Mouse (Mus musculus) splenic B cell, adult 2 months (primary cell): Measurements from ENCODE around the gene Nf2.

Experiments used
- DNase-seq: peaks from one replicate; pipeline ENCODE4 v3.0.0-alpha.2; 2011; ENCODE audit warnings: low read depth, low spot score
- H3K27me3 ChIP-seq: 2 replicates; pipeline ENCODE4 v1.6.1; 2012; ENCODE audit warnings: mild to moderate bottlenecking, low read length, moderate library complexity, mixed read lengths; ENCODE audit not compliant: control insufficient read depth, poor library complexity, insufficient read depth, severe bottlenecking
- H3K36me3 ChIP-seq: 2 replicates; pipeline ENCODE4 v1.6.1; 2012; ENCODE audit warnings: mild to moderate bottlenecking, low read length, moderate library complexity, mixed read lengths; ENCODE audit not compliant: control insufficient read depth, poor library complexity, insufficient read depth, severe bottlenecking

Gene Nf2

DNA sequence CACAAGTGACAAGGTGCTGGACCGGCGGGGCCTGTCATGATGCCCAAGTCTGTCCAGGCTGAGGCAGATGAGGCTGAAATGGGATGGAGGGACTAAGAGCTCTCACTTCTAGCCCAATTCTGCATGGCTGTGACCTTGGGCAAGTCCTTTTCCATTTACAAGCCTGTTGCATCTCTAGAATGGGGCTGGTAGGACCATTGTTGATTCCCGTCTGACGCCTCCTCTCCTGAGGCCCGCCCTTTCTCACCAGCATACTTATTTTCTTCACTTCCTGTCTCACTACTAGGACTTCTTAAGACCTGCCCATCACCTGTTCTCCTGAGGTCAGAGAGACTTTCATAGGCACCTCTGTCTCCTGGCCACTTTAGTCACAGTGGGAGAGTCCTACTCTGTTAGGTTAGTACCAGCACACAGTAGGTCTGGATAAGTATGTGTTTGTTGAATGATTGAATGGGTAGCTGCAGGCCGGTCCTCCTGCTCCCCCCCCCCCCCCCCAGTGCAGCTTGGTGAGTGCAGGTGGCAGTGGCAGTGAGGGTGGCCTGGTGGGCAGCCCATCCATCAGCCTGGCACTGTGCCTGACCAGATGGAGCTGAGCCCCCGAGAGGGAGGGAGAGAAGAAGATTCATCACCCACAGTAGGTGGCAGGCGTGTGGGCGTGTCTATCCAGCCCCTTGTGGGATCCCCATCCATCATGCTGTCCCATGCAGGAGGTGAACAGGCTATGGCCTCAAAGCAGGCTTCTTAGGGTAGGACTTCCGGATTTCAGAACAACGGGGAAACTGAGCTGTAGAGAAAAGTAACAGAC lies 92.2 kb downstream of the Nf2 start:
- DNase-seq: no peak
- Histone ChIP-seq H3K36me3 (no peaks in the 10 kb centered on the region), H3K27me3 (no peaks in the 10 kb centered on the region)

DNA sequence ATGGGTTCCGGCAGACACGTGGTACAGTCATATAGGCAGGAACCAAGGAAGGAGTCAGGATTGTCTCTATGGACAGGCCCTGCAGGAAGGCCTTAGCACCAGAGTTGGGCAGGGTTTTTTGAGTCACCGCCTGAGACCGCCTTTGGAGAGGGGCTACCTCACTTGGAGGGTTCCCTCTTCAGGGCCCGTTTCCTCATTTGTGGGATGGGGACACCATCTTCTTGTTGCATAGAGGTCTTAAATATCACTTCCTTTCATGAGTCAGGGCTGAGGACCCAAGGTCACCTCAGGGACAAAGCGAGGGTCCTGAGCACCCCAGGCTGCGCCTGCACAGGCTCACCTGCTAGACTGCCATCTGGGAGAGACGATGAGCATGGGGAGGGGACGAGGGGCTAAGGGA lies 92.9 kb downstream of the Nf2 start:
- no peak for DNase-seq
- no peaks in the 10 kb centered on the region for H3K36me3 ChIP-seq
- no peaks in the 10 kb centered on the region for H3K27me3 ChIP-seq

DNA sequence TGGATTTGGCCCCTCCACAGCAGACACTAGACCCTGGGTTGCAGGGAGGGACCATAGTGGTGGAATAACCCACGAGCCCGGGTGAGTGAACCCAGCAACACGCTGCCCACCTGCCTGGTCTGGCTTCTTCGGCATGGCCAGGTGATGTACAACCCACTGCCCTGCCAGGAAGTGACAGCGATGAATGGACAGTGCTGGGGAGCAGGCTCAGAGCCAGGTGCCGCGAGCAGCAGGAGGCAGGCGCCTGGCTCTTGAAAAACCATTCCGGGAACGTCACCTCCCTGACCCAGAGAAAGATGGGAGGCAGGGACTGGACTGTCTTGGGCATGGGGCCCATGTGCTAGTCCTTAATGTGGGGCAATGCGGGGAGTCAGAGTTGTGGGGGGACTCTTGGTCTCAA lies 94.5 kb downstream of the Nf2 start:
- Histone ChIP-seq H3K36me3 (no peaks in the 10 kb centered on the region), H3K27me3 (no peaks in the 10 kb centered on the region)
- DNase-seq: no peak

DNA sequence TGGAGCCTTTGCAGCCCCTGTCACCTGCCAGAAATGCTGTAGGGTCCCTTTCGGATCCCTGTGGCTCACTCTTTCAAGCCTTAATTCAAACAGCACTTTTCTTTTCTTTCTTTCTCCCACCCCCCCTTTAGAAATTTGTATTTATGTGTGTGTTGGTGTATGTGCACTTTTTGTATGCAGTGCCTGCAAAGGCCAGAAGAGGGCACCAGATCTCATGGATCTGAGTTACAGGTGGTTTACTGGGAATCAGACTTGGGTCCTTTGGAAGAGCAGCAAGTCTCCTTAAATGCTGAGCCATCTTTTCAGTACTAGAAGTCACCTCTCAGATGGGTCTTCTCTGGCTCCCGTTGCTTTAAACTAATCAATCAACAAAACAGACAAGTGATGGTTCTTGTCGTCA lies 95.3 kb downstream of the Nf2 start:
- no peak for DNase-seq
- Histone ChIP-seq H3K27me3 (no peaks in the 10 kb centered on the region), H3K36me3 (no peaks in the 10 kb centered on the region)

DNA sequence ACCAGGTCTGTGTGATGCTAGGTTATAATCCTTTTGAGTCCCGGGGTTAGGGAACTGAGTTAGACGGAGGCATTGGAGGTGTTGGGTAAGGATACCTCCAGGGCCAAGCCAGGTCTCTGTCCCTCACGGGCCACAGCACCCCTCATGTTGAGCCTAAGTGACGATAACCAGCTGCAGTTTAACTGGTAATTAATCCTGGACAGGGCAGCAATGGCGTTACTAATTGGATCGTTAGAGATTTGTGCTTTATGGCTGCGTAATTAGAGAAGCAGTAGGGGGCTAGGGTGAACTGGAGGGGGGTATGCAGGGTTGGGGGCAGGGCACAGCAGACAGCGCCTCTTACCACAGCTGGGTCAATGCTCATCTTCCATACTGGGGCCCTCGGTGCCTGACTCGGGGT lies 96.5 kb downstream of the Nf2 start:
- DNase-seq: no peak
- H3K36me3 ChIP-seq: no peaks in the 10 kb centered on the region
- H3K27me3 ChIP-seq: 0 out of 2 replicates have a peak, but pooled peaks cover 1% of the 10 kb centered on the region

DNA sequence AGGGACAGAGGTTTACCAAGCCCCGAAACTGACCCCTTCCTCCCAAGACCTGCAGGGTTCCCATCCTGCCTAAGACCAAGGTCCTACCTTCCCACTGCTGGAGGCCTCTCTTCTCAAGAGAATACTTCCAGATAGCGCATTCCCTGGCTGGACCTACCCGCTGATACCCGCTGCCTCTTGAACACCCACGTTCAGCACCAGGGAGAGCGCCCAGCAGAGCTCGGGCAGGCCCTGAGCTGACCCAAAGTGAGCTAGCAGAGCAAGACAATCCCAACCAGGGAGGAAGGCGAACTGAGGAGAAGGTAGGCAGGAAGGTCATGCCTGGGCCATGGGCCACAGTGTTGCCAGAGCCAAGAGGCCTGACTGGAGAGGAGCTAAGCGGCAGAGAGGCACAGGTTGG lies 99.1 kb downstream of the Nf2 start:
- Histone ChIP-seq H3K27me3 (peaks cover 1% of the 10 kb centered on the region; the same call in 1 of the 2 replicates), H3K36me3 (no peaks in the 10 kb centered on the region)
- peak; percentile 37 for DNase-seq

DNA sequence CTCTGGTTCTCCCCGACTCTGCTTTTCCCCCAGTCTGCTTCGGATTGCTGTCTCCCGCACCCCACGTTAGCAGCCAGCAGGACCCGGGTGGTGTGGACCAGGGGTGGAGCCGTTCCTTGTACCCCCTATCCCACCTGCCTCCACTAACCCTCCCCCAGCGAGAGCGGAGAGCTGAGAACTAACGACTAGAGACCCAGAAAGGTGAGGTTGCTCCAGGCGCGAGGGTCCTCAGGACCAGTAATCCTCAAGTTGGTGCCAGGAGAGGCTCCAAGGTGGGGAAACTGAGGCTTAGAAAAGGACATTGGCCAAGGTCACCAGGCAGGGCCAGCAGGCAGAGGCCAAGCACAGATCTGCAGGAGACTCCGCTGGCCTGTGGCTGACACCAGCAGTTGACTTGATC lies 102.1 kb downstream of the Nf2 start:
- Histone ChIP-seq H3K27me3 (peaks cover 1% of the 10 kb centered on the region; the same call in 1 of the 2 replicates), H3K36me3 (no peaks in the 10 kb centered on the region)
- DNase-seq: no peak

DNA sequence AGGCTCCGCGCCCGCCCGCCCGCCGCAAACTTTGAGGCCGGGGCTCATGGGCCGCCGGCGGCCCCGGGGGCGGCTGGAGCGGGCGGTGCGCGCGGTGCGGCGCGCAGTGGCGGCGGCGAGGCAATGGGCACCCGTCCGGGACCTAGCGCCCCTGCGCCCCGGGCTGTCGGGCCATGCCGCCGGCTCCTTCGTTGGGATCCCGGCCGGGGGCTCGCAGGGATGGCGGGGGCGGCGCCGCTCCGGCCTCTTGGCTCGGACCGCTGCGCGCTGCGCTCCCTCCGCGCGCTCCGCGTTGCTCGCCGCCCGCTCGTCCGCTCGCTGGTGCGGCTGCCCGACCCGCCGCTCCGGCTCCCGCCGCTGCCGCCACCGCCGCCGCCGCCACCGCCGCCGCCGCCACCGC lies 102.6 kb downstream of the Nf2 start, which contains the start of gene Cabp7:
TSS of gene Cabp7 (minus strand) at position 46 of the 400 bp plus-strand sequence.
- Histone ChIP-seq H3K36me3 (no peaks in the 10 kb centered on the region), H3K27me3 (peaks cover 1% of the 10 kb centered on the region; the same call in 1 of the 2 replicates)
- no peak for DNase-seq

DNA sequence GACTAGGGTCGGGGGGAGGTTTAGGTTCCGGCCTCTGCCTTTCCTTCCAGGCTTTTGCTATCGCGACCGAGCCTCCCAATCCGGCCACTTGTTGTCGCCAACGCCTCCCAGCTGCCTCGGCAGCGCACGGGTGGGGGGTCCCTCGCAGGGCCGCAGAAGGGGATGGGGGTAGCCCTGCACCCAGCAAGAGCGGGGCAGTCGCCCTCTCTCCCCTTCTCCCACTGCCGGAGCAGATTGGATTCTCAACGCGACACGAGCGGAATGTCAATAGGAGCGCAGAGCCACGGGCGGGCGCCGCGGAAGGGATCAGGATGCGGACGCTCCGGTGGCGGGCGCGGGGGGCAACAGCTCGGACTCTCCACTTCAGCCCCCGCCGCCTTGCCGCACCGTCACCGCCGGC lies 103.4 kb downstream of the Nf2 start:
- Histone ChIP-seq H3K27me3 (peaks cover 1% of the 10 kb centered on the region; the same call in 1 of the 2 replicates), H3K36me3 (no peaks in the 10 kb centered on the region)
- no peak for DNase-seq

DNA sequence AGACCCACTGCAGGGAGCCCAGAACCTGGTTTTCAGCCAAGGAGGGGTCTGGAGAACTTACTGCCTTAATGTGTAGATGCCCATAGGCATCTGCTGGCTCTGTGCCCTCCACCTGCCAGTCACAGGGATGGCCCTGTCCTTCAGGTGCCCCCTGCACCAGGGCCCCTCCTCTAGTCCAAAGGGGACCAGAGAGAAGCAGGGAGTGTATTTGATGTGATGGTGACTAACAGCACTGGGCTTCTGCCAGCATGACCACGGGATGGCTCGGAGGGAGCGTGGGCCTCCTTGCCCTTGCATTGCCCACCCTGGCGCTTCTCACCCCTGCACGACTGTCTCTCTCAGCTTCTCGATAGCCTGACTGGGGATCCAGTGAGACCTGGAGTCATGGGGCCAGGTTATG lies 104.6 kb downstream of the Nf2 start:
- H3K27me3 ChIP-seq: peaks cover 1% of the 10 kb centered on the region; the same call in 1 of the 2 replicates
- no peaks in the 10 kb centered on the region for H3K36me3 ChIP-seq
- no peak for DNase-seq

DNA sequence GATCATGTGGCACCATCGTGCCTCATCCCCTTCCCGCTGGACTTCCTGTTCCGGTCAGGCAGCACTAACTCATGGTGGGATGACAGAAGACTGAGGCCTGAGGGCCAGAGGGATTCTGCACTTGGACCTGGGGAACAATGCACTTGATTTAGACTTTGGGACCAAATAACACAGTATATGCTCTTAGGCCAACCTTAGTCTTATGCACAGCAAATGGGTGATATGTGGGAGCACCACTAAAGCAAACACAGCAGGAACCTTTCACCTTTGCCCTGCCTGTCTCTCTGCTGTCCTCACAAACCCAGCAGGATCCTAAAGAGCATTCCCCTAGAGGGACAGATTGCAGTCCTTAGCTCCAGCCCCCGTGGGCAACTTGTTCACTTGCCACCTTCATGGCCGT lies 108.6 kb downstream of the Nf2 start:
- DNase-seq: no peak
- Histone ChIP-seq H3K36me3 (peaks cover 4% of the 10 kb centered on the region; the same call in 1 of the 2 replicates), H3K27me3 (no peaks in the 10 kb centered on the region; the same call in 1 of the 2 replicates)

DNA sequence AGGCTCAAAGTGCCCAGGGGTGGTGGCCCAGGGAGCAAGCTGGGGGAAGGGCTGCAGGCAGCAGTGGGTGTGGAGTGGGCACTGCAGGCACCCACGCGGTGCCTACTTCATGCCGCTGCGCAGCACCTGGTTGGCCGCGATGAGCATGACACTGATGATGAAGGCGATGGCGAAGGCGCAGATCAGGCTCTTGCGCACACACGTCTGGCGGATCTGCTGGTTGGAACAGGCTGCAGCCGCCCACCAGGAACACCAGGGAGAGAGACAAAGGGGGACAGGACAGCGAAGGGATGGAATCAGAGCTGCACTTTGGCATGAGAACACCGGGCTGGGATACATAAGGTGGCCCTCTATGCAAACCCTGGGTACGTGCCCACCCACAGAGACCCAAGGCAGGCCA lies 110.6 kb downstream of the Nf2 start:
- no peaks in the 10 kb centered on the region; the same call in 1 of the 2 replicates for H3K27me3 ChIP-seq
- peaks cover 8% of the 10 kb centered on the region for H3K36me3 ChIP-seq
- no peak for DNase-seq

DNA sequence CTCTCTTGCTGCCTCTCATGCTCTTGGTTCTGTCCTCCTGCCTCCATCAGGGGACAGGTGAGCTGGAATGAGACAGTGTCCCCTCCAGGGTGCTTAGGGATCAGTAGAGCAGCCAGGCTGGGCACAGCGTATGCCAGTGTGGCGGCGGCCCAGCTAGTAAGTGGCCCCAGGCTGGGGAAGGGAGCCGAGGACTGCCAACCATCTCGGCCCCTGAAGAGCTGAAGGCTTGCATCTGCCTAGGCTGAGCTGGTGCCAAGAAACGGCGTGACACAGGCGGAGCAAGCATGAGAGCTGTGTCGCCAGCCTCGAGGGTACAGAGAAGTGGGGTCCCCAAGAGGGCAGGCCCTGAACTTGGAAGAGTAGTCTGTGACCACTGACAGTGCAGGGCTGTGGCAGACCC lies 111.7 kb downstream of the Nf2 start:
- no peaks in the 10 kb centered on the region for H3K27me3 ChIP-seq
- H3K36me3 ChIP-seq: peaks cover 9% of the 10 kb centered on the region
- no peak for DNase-seq

DNA sequence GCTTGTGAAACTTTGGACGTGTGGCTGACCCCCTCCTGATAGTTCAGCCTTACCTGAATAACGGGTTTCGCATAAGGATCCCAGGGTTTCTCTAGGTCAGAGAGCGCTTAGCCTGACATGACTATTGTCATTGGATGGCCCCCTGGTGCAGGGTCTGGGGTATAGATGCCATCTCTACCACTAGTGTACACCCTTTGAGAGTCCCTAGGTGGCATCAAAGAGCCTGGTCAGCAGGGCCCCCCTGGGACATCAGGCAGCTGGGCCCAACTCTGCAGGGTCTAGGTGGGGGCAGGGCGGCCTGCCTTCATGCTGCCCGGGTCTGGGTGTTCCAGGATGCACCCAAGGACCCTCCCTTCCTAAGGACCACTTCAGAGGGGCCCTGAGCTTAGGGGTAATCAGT lies 113.0 kb downstream of the Nf2 start:
- no peak for DNase-seq
- H3K36me3 ChIP-seq: peaks cover 9% of the 10 kb centered on the region

DNA sequence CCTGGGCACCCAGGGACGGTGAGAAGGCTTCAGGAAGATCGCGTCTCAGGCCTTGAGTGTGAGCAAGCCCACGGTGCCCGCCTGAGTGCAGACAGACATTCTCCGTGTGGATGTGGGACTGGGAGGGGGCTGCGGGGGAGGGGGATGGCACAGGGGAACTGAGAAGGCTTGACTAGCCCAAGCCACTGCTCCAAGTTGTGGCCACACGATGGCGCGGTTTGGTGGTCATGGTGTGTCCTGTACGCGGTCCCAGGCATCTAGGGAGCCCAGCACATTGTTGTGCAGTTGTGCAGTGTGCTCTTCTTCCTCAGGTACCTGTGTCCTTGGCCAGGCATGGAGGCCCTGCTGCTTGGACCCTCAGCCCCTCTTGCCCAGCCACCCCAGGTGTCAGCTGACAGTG lies 115.2 kb downstream of the Nf2 start:
- DNase-seq: no peak
- Histone ChIP-seq H3K27me3 (no peaks in the 10 kb centered on the region), H3K36me3 (peaks cover 9% of the 10 kb centered on the region)

More for the DNA sequence above, 113.0 kb downstream of the Nf2 start:
- H3K27me3 ChIP-seq: no peaks in the 10 kb centered on the region
